Mouse (Mus musculus) limb, embryonic 12.5 days (tissue): ENCODE measurements around the gene Mkrn3. TPM values are rescaled to one million over a fixed set of nuclear protein-coding genes. Genes with fewer than 3 reads are reported as not detected.
A peak's percentile ranks its signal among the peaks of the same experiment; 100 is the strongest.

ENCODE experiments used
- ATAC-seq: fragments of 200-750 bp; cut with Nextera tagmentation; 2 replicates; pipeline ENCODE4 v1.8.0; 2017; ENCODE audit warnings: low read depth, moderate TSS enrichment; ENCODE audit not compliant: insufficient number of reproducible peaks, insufficient read depth, low FRiP score, low TSS enrichment
- H3K27ac ChIP-seq: fragments of 300-500 bp; sonication (generic); 2 replicates; pipeline ENCODE4 v1.5.1; 2016; ENCODE audit warnings: mild to moderate bottlenecking, moderate library complexity
- H3K27me3 ChIP-seq: fragments of 300-500 bp; sonication (generic); 2 replicates; pipeline ENCODE4 v1.6.1; 2016; ENCODE audit warnings: mild to moderate bottlenecking, moderate library complexity
- H3K36me3 ChIP-seq: fragments of 300-500 bp; sonication (generic); 2 replicates; pipeline ENCODE4 v1.6.1; 2016; ENCODE audit warnings: mild to moderate bottlenecking, moderate library complexity
- H3K4me1 ChIP-seq: fragments of 300-500 bp; sonication (generic); replicated peaks from 2 replicates; pipeline ENCODE4 v1.6.1; 2016
- H3K4me2 ChIP-seq: fragments of 300-500 bp; sonication (generic); 2 replicates; pipeline ENCODE4 v1.6.1; 2016; ENCODE audit warnings: mild to moderate bottlenecking, moderate library complexity
- H3K4me3 ChIP-seq: fragments of 300-500 bp; sonication (generic); replicated peaks from 2 replicates; pipeline ENCODE4 v1.5.1; 2016; ENCODE audit warnings: mild to moderate bottlenecking
- H3K9ac ChIP-seq: fragments of 300-500 bp; sonication (generic); replicated peaks from 2 replicates; pipeline ENCODE4 v1.6.1; 2016; ENCODE audit warnings: mild to moderate bottlenecking, moderate library complexity
- H3K9me3 ChIP-seq: fragments of 300-500 bp; sonication (generic); 2 replicates; pipeline ENCODE4 v1.6.1; 2016; ENCODE audit warnings: mild to moderate bottlenecking, moderate library complexity
- WGBS: fragments of 180-500 bp; shearing (Covaris S2); methylation state at CpG from one replicate; pipeline ENCODE4 v1.1.7; 2016; 5-methylcytosine and 5-hydroxymethylcytosine counted together
- polyA plus RNA-seq: library from polyadenylated mRNA; unstranded; fragments of >200 nt; fragmentation: Nextera tagmentation; extraction: Ambion mirVana; gene quantifications from 2 replicates; pipeline ENCODE4 v1.2.1, GENCODE M21; 2016

Mkrn3 gene
- 8.3 and 9.1 TPM in 2 replicates for polyA plus RNA-seq

DNA sequence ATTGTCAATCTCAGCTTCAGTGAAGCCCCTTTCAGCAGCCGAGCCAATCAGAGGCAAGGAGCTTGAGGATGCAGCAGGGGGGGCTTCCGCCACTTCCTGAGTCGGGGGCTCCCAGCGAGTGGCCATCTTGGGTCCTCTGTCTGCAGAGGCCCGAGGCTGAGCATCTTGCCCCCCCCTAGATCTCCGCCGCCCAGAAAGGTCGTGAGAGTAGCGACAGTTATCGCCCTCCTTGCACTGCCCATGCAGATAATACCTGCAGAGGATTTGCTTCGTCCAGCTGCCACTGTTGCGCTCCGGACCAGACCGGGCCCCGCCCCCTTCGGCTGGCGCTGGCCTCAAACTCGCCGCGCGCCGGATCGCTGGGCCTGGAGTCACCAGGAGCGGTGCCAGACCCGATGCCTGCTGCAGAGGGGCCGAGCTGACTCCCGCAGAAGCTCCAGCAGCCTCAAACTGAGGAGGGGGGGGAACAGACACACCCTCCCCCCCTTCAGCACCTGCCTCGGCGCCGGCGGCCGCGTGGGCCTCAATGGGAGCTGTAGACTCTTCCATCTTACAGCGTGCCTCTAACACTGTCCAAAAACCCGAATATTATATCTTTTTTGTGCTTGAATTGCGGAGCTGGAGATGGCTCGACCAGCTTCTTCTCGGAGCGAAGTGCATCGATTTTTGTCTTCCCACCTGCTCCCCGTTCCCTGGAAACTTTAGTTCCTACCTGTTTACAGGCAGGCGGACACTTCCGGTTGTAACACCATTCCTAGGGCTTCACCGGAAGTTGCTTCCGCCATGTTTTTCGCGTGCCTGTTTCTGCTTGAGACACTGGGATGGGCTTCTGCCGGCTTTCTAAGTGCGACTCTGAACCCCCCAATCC lies at the start of gene Mkrn3:
Gene Mkrn3 (minus strand): TSS at position 647 of the 868 bp plus-strand sequence.
- Histone ChIP-seq H3K27ac (peak within 1 kb of the TSS; percentile 59), H3K4me1 (peaks cover 10% of the 10 kb centered on the region), H3K9me3 (peaks cover 13% of the 10 kb centered on the region; the same call in 1 of the 2 replicates), H3K36me3 (no peaks in the 10 kb centered on the region), H3K27me3 (0 out of 2 replicates have a peak, but pooled peaks cover 4% of the 10 kb centered on the region), H3K4me3 (peak within 1 kb of the TSS; percentile 68), H3K4me2 (peak within 1 kb of the TSS; percentile 78), H3K9ac (peak within 1 kb of the TSS; percentile 74)
- WGBS, result 23% methylated on average over 49 of the region's 49 CpGs
- ATAC-seq, result peak; percentile 81

- H3K4me1 ChIP-seq, result no peaks in the 10 kb centered on the region
- H3K4me2 ChIP-seq, result peak within 1 kb of the TSS; percentile 59
- H3K4me3 ChIP-seq, result peak within 1 kb of the TSS; percentile 61
- H3K9me3 ChIP-seq, result peaks cover 26% of the 10 kb centered on the region
- H3K9ac ChIP-seq, result peak within 1 kb of the TSS; percentile 88
- peak within 1 kb of the TSS; percentile 97 for H3K27ac ChIP-seq
- ATAC-seq, result peak; percentile 80
- WGBS, result 16% methylated on average over 73 of the region's 82 CpGs
- H3K36me3 ChIP-seq, result no peaks in the 10 kb centered on the region
- H3K27me3 ChIP-seq, result peaks cover 4% of the 10 kb centered on the region
These were observed 44.2 kb upstream of the Mkrn3 start, which contains the start of gene Peg12 for GRCm38 (mm10) chr7:62463878-62464755. TSS of gene Peg12 (minus strand) at chr7:62464510.

DNA sequence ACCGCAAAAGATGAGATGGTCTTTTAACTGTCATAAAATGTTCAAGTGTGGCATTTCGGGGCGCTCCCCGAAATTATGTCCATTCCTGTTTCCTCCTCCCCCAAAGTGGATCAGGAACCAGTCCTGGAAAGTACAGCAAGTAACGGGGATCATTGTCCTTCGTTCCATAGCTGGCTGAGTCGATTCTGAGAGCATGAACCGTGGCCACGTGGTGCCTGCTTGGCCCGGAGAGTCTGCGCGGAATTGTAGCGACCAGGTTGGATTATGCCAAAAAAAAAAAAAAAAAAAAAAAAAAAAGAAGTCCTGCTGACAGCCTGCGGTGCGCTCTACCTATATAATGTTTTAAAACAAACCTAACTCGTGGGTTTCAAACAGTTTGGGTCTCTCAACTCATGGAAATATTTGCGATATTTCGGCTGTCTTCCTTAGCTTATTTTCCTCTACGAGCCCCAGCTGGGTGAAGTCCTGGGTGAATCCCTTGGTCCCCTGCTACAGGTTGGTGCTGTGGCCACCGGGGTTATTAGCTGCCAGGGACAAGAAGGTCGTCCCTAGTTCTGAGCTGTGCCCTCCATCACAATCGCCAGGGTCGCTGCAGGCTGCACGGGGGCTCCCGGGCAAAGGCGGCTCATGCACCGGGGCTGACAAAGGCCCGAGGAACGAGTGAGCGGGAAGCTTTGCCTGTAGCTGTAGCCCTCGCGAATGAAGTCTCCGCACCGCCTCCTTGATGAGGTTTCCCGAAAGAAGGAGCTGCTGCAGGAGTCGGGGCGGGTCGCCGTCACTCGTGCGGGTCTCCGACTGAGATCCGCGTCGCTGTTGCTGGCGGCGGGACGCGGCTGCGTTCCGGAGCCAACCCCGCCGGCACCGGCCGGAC lies 43.3 kb upstream of the Mkrn3 start:
- Histone ChIP-seq H3K9me3 (peaks cover 26% of the 10 kb centered on the region), H3K27me3 (peaks cover 4% of the 10 kb centered on the region), H3K4me3 (peak overlapping the region; percentile 61), H3K9ac (peak overlapping the region; percentile 88), H3K36me3 (no peaks in the 10 kb centered on the region), H3K4me1 (no peaks in the 10 kb centered on the region), H3K4me2 (peak overlapping the region; percentile 59), H3K27ac (peak overlapping the region; percentile 97)
- peak; percentile 15; the same call in 1 of the 2 replicates for ATAC-seq
- 25% methylated on average over 55 of the region's 55 CpGs for WGBS

- WGBS, result 34% methylated on average over 13 of the region's 13 CpGs
- Histone ChIP-seq H3K27ac (peak overlapping the region; percentile 86), H3K27me3 (peaks cover 4% of the 10 kb centered on the region), H3K4me1 (no peaks in the 10 kb centered on the region), H3K36me3 (no peaks in the 10 kb centered on the region), H3K9me3 (peaks cover 26% of the 10 kb centered on the region), H3K4me2 (peak overlapping the region; percentile 59), H3K4me3 (peak overlapping the region; percentile 61), H3K9ac (peak overlapping the region; percentile 51)
- peak; percentile 76 for ATAC-seq
These were observed 42.5 kb upstream of the Mkrn3 start for GRCm38 (mm10) chr7:62462229-62463006.

DNA sequence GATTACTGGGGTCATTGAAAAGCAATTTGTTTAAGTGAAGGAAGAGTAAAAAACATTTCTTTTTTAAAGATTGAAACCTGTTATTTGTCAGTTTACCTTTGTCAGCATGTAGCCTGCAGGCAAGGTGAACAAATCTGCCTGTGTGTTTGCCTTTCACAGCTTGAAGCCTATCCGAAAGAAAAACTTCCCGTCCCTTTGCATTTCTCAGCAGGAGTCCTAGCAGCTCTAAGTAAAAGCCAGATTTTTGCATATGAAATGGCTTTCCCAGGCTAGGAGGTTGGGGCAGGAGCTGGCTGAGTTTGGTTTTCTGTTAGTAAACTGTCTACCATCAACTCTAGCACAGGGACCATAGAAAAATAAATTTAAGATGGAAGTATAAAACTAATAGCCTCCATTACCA lies 32.4 kb upstream of the Mkrn3 start:
- H3K4me2 ChIP-seq, result no peak overlapping the region
- no peaks in the 10 kb centered on the region for H3K36me3 ChIP-seq
- H3K4me1 ChIP-seq, result no peaks in the 10 kb centered on the region
- H3K27ac ChIP-seq, result no peak overlapping the region
- H3K4me3 ChIP-seq, result no peak overlapping the region
- H3K27me3 ChIP-seq, result no peaks in the 10 kb centered on the region
- ATAC-seq, result no peak
- WGBS, result 20% methylated on average over 2 of the region's 2 CpGs
- H3K9ac ChIP-seq, result no peak overlapping the region
- peaks cover 13% of the 10 kb centered on the region for H3K9me3 ChIP-seq

DNA sequence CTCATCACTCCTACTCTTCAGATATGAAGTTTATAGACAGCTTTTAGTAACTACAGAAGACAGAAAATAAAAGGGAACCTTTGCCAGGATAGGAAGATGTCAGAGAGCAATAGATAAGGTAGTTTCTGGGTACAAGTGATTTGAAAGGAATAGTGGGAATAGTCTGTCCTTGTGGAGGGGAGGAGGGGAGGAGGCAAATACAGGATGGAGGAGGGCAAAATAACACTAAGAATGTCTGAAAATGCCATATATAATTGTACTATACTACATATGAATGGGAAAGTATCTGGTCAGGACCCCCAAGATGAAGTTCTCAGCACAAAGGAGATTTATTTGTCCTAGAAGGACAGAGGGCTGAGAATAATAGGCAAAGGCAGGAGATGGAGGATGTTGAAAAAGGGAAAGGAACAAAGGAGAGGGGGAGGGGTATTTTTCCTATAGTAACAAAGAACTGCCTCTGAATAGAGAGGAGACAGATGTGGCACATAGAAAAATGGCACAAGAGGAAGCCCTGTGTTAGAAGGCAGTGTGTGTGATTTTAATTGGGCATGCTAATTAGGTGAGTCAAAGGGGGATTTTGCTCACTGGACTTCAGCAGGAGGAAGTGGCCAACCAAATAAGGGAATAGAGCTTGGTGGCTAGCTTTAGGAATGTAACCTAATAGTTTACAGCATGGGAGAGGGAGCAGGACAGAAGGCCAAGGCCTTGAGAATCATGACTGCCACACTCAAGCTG lies 25.7 kb upstream of the Mkrn3 start:
- Histone ChIP-seq H3K9ac (no peak overlapping the region), H3K4me3 (no peak overlapping the region), H3K27me3 (no peaks in the 10 kb centered on the region), H3K36me3 (no peaks in the 10 kb centered on the region), H3K27ac (no peak overlapping the region), H3K9me3 (no peaks in the 10 kb centered on the region), H3K4me1 (no peaks in the 10 kb centered on the region), H3K4me2 (no peak overlapping the region)
- ATAC-seq, result no peak

DNA sequence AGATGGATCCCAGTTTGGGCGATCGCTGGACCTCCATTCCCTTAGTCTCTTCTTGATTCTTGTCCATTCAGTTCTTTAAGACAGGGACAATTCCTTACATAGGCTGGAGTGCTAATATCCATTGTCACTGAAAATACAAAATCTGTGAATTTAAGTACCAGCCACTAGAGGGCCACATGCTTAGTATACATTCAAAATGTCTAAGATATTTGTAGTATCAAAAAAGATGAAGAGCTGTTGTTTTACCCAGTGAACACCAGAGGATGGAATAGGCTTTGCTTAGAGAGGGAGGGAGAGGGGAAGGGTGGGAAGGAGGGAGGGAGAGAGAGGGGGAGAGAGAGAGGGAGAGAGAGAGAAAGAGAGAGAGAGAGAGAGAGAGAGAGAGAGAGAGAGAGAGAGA lies 16.5 kb upstream of the Mkrn3 start:
- Histone ChIP-seq H3K9ac (no peak overlapping the region), H3K4me3 (no peak overlapping the region), H3K27ac (no peak overlapping the region), H3K9me3 (no peaks in the 10 kb centered on the region), H3K4me1 (no peaks in the 10 kb centered on the region), H3K4me2 (no peak overlapping the region), H3K36me3 (no peaks in the 10 kb centered on the region), H3K27me3 (no peaks in the 10 kb centered on the region)
- no peak for ATAC-seq
- 56% methylated on average over 2 of the region's 2 CpGs for WGBS

DNA sequence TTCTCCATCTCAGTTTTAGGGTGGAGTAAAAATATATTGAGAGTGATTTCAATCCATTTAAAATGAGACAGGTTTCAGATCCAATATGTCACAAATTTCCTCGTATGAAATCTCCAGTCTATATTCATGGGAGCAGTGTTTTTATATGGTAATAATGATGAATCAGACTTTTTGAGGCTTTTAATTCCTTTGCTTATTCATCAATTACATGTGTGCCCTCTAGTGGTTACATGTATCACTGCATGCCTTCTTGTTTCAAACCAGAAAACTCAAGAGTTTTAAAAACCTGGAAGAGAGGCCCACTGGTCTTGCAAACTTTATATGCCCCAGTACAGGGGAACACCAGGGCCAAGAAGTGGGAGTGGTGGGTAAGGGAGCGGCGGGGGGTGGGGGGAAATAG lies 13.3 kb upstream of the Mkrn3 start:
- no peak for ATAC-seq
- no peak overlapping the region for H3K9ac ChIP-seq
- no peaks in the 10 kb centered on the region for H3K9me3 ChIP-seq
- no peak overlapping the region for H3K27ac ChIP-seq
- WGBS, result 32% methylated on average over 3 of the region's 3 CpGs
- H3K4me3 ChIP-seq, result no peak overlapping the region
- H3K4me1 ChIP-seq, result no peaks in the 10 kb centered on the region
- no peaks in the 10 kb centered on the region for H3K36me3 ChIP-seq
- H3K4me2 ChIP-seq, result no peak overlapping the region
- H3K27me3 ChIP-seq, result no peaks in the 10 kb centered on the region

DNA sequence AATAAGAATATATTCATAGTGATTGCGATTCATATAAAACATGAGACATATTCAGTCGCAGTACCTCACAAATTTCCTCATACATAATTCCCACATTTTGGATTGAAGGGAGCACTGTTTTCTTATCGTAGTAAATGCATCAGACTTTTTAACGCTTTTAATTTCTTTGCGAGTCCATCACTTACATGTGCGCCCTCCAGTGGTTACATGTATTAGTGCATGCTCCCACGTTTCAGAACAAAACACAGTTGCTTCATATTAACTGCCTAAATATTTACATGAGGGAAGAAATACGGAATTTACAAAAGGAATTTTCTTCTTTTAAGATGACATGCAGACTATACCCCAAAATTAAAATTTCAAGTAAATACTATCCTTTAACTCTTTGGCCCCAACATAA lies 8.4 kb upstream of the Mkrn3 start:
- ATAC-seq, result no peak
- H3K4me1 ChIP-seq, result no peaks in the 10 kb centered on the region

More for the DNA sequence above, 8.4 kb upstream of the Mkrn3 start:
- no peak overlapping the region for H3K9ac ChIP-seq
- no peak overlapping the region for H3K27ac ChIP-seq
- WGBS, result 19% methylated on average over 8 of the region's 8 CpGs
- no peaks in the 10 kb centered on the region for H3K9me3 ChIP-seq
- 0 out of 2 replicates have a peak, but pooled peaks cover under 1% of the 10 kb centered on the region for H3K27me3 ChIP-seq
- no peak overlapping the region for H3K4me3 ChIP-seq
- H3K36me3 ChIP-seq, result no peaks in the 10 kb centered on the region
- no peak overlapping the region for H3K4me2 ChIP-seq
